Mouse (Mus musculus) heart, postnatal 4 days (tissue): ENCODE measurements around the gene Olfr1094. TPM values are rescaled to one million over a fixed set of nuclear protein-coding genes. Genes with fewer than 3 reads are reported as not detected.

Experiments used
- DNase-seq: peaks from one replicate; pipeline ENCODE4 v3.0.0; 2021
- total RNA-seq, 2 experiments: library from RNA; stranded (reverse); gene quantifications; 2 replicates each; pipeline ENCODE4 v1.2.3; 2021

The Olfr1094 gene
- not detected for total RNA-seq

DNA sequence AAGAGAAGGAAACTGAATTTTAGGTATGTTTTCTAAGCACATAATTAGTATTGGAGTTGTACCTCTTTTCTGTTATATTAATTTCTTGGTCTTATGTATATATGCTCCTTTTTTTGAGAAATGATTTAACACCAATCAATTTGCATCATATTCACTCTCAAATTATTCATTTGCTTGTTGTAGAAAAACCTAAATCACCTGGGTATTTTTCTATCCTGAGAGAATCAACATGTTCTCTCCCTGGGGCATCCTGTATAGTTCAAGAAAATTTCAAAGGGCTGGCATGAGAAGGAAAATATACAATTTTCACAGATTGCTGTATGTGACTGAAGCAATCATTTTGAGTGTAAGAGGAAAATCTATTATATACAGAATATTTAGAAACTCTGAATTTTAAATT lies at the start of gene Olfr1094:
Olfr1094 (plus strand) TSS at position 301 of the 400 bp plus-strand sequence.
- no peak for DNase-seq

DNA sequence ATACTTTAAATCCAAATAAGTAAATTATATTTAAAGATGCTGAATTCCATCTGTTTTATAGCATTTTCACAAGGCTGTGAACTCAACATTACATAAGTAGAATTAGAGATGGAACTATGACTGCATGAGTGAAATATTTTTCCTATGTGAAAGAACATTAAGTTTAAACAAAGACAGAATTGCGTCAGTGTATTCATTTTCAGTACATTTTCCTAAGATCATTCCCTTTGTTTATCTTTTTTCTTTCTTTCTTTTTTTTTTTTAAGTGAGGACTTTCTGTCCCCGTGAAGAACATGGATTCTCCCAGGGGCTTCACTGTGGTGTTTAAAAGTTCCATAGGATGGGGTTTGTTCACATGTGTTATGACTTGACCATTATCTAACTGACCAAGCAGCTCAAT lies 42.3 kb upstream of the Olfr1094 start, which contains the start of gene Olfr1093:
Olfr1093 (plus strand) TSS at position 301 of the 400 bp plus-strand sequence.
- no peak for DNase-seq

DNA sequence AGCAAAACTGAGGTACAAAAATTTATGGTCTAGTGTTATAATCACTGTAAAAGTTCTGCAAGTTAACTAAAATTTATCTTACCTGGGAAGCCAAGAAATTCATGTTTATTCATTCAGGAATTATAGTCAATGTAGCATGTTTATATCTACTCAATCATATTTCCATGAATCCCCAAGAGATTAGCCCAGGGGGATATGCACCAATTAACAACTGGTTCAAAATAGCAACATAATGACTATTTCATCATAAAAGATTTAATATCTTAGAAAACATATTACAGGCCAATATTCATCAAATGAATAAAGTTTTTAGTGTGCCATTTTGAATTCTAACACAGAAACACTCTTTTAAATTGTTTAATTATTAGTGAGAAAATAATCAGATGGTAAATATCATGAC lies 14.5 kb upstream of the Olfr1094 start, which contains the start of gene Olfr141:
Olfr141 (minus strand) TSS at position 101 of the 400 bp plus-strand sequence.
- DNase-seq, result no peak

DNA sequence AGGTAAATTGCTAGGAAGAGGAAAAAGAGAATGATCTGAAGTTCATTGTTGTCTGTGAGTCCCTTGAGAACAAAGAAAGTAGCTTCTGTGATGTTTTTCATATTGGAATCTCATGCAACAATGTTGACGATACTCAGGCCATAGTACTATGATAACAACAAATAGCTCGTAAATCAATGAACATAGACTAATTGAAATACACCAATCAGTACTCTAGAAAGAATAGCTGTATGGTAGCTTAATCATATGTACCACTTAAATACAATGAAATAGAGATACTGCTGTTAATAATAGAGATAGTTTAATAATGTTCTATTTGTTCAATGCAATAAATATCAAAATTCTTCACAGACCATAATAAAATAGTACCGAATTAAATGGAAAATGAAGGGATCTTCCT lies 27.1 kb downstream of the Olfr1094 start, which contains the start of gene Olfr1095:
Olfr1095 (minus strand) TSS at position 101 of the 400 bp plus-strand sequence.
- no peak for DNase-seq

DNA sequence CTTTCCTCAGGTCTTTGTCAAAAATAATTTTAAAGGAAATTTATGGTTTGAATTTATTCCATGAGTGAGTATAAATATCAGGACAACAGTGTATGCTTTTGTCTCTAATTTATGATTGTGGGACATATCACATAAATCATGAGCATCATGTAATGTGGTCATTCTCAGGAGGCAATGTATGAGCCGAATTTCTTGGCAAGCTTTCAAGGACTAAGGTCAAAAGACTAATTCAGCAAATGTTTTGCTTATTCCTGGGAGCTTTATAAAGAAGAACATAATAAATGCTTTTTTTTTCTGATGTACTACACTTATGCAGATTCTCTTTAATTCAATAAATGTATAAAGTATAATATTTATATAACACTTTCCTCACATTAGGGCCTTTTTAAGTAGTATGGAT lies 50.2 kb downstream of the Olfr1094 start, which contains the start of gene Gm13723:
Gm13723 (minus strand) TSS at position 101 of the 400 bp plus-strand sequence.
- no peak for DNase-seq

Other genes with a start within 250 kb of the Olfr1094 start
- not detected for gene Olfr1082, start 225.7 kb upstream of the Olfr1094 start, total RNA-seq
- gene Olfr1084, start 184.9 kb upstream of the Olfr1094 start, total RNA-seq, result not detected
- not detected for gene Olfr1085, start 162.6 kb upstream of the Olfr1094 start, total RNA-seq
- not detected for gene Olfr1086, start 144.6 kb upstream of the Olfr1094 start, total RNA-seq
- gene Olfr1087, start 126.3 kb upstream of the Olfr1094 start, total RNA-seq, result not detected
- gene Olfr1089, start 91.0 kb upstream of the Olfr1094 start, total RNA-seq, result not detected
- gene Olfr1090, start 65.7 kb upstream of the Olfr1094 start, total RNA-seq, result not detected
- not detected for gene Olfr1093, start 42.2 kb upstream of the Olfr1094 start, total RNA-seq
- not detected for gene Olfr141, start 14.6 kb upstream of the Olfr1094 start, total RNA-seq
- gene Olfr1095, start 27.0 kb downstream of the Olfr1094 start, total RNA-seq, result not detected
- gene Gm13723, start 50.1 kb downstream of the Olfr1094 start, total RNA-seq, result not detected
- gene Olfr1097, start 67.6 kb downstream of the Olfr1094 start, total RNA-seq, result not detected
- not detected for gene Olfr1098, start 99.9 kb downstream of the Olfr1094 start, total RNA-seq
- gene Olfr1099, start 136.0 kb downstream of the Olfr1094 start, total RNA-seq, result not detected
- gene Olfr1100, start 155.3 kb downstream of the Olfr1094 start, total RNA-seq, result not detected
- not detected for gene Olfr1101, start 166.6 kb downstream of the Olfr1094 start, total RNA-seq
- not detected for gene Olfr1102, start 173.7 kb downstream of the Olfr1094 start, total RNA-seq
- not detected for gene Olfr1104, start 202.4 kb downstream of the Olfr1094 start, total RNA-seq
- gene Olfr1105, start 211.9 kb downstream of the Olfr1094 start, total RNA-seq, result not detected
- not detected for gene Olfr1106, start 227.6 kb downstream of the Olfr1094 start, total RNA-seq